In the genomic region with DNA sequence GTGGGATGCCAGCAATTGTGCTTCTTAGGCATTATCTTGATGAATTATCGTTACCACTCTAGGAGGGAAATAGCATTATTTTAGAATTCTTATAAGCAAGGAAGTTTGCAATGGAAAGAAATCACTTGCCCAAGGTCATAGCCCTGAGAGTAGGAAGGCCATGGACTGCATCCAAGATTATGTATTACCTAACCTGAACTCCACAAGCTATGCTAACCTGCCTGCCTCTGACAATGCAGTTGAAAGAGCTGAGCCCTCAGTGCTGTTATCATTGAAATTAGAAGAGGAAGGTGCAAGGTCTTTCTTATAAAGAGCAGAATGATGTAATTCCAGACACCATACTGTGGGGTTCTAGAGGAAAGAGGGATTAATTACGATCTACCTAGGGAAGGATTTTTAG, we compare ENCODE assay signal across 28 mouse cellular contexts.
DNase-seq lines count a peak whose midpoint lies in the region; ATAC-seq and TF ChIP-seq lines count a peak whose summit lies in the region.
"Had no signal": no experiment of that assay in that cellular context is flagged by ENCODE, and none has a peak within 500 bp of the region (broad histone marks: within the 10 kb centered on the region; RNA-seq: fewer than 3 reads in every experiment).

No protein-coding gene starts in this region.

- H3K36me3 ChIP-seq in kidney, adult 2 months (ENCODE audit: control insufficient read depth, insufficient read depth, low read length): no peaks in the 10 kb centered on the region
- no peaks in the 10 kb centered on the region for H3K36me3 ChIP-seq in liver, embryonic 15.5 days (replicated peaks)
- H3K36me3 ChIP-seq: embryonic facial prominence, embryonic 13.5 days; forebrain, embryonic 12.5 days; heart, embryonic 13.5 days; limb, embryonic 12.5 days; midbrain, embryonic 10.5 days; neural tube, embryonic 13.5 days had no signal

- TF ChIP-seq POLR2A in kidney, adult 2 months (IDR thresholded peaks at IDR 0.05; ENCODE audit: low read depth, low read length): no peak

- H3K9me3 ChIP-seq in liver, embryonic 15.5 days (replicated peaks): no peaks in the 10 kb centered on the region
- H3K9me3 ChIP-seq: embryonic facial prominence, embryonic 13.5 days; forebrain, embryonic 12.5 days; midbrain, embryonic 10.5 days; neural tube, embryonic 13.5 days had no signal

- 41% methylated on average over 2 of the region's 2 CpGs for WGBS in kidney, adult 2 months
- 67% methylated on average over 2 of the region's 2 CpGs for WGBS in liver, embryonic 15.5 days (ENCODE audit: insufficient replicate concordance)

- TF ChIP-seq CTCF in kidney, adult 2 months (conservative IDR thresholded peaks at IDR 0.05; ENCODE audit: insufficient read depth, insufficient read length, low read depth, low read length): no peak

- H3K4me1 ChIP-seq in kidney, adult 2 months (ENCODE audit: control insufficient read depth, insufficient read depth, low read length): peaks cover 25% of the 10 kb centered on the region
- peaks cover 8% of the 10 kb centered on the region; the same call in 1 of the 2 replicates for H3K4me1 ChIP-seq in liver, embryonic 15.5 days (replicated peaks)

- no peak overlapping the region for H3K4me3 ChIP-seq in kidney, adult 2 months (ENCODE audit: insufficient read depth, low read depth, low read length)
- no peak overlapping the region for H3K4me3 ChIP-seq in liver, embryonic 15.5 days (replicated peaks)
- H3K4me3 ChIP-seq: embryonic facial prominence, embryonic 13.5 days; erythroblast, embryonic 14.5 days; forebrain, embryonic 12.5 days; heart, adult 2 months; heart, embryonic 13.5 days; layer of hippocampus, adult 2 months; limb, embryonic 12.5 days; midbrain, embryonic 10.5 days; myocyte; neural tube, embryonic 13.5 days had no signal

- H3K4me2 ChIP-seq in liver, embryonic 15.5 days: no peak overlapping the region
- H3K4me2 ChIP-seq: embryonic facial prominence, embryonic 13.5 days; forebrain, embryonic 12.5 days; heart, embryonic 13.5 days; limb, embryonic 12.5 days; neural tube, embryonic 13.5 days had no signal

- H3K9ac ChIP-seq in liver, embryonic 15.5 days: no peak overlapping the region
- H3K9ac ChIP-seq: embryonic facial prominence, embryonic 13.5 days; forebrain, embryonic 12.5 days; heart, embryonic 13.5 days; limb, embryonic 12.5 days; neural tube, embryonic 13.5 days had no signal

- peak overlapping the region; percentile 92 for H3K27ac ChIP-seq in kidney, adult 2 months (ENCODE audit: insufficient read depth, low read depth, low read length)
- H3K27ac ChIP-seq in liver, embryonic 15.5 days (replicated peaks): no peak overlapping the region
- H3K27ac ChIP-seq: embryonic facial prominence, embryonic 13.5 days; forebrain, embryonic 12.5 days; heart, adult 2 months; heart, embryonic 13.5 days; hindbrain, postnatal 0 days; layer of hippocampus, adult 2 months; limb, embryonic 12.5 days; midbrain, embryonic 10.5 days; neural tube, embryonic 13.5 days had no signal

- DNase-seq in adrenal gland, adult (ENCODE audit: inconsistent age in 2 of 2, low spot score in 1 of 2): peak; percentile 66 to 94
- no peak for DNase-seq in adrenal gland, postnatal 25 days
- DNase-seq in kidney, adult 2 months: peak; percentile 89
- DNase-seq in kidney, adult 18-20 months: no peak
- no peak for DNase-seq in liver
- DNase-seq in testis, postnatal 10 days (ENCODE audit: low spot score): no peak
- DNase-seq: cerebellum, adult 18-20 months; cerebellum, postnatal 36 days; embryo, embryonic 11 days; gastrocnemius, postnatal 36 days; heart, adult 2 months; heart, postnatal 14 days; lung, adult 18-20 months; lung, postnatal 10 days; thymus, postnatal 25 days had no signal

- H3K27me3 ChIP-seq in kidney, adult 2 months (replicated peaks; ENCODE audit: control insufficient read depth, insufficient read depth, low read length): no peaks in the 10 kb centered on the region
- H3K27me3 ChIP-seq in liver, embryonic 15.5 days: no peaks in the 10 kb centered on the region
- H3K27me3 ChIP-seq: embryonic facial prominence, embryonic 13.5 days; forebrain, embryonic 12.5 days; heart, embryonic 13.5 days; limb, embryonic 12.5 days had no signal

- 0 out of 2 replicates have a peak, but pooled peaks have one; percentile 44 for ATAC-seq in liver, embryonic 15.5 days (ENCODE audit: insufficient read depth)
- ATAC-seq: hindbrain, postnatal 0 days; intestine, embryonic 16.5 days; midbrain, embryonic 16.5 days had no signal

Comparison
In these comparisons a context has a peak if more than half of its experiments do, and no peak if none do; other contexts are left out.
1. DNase-seq: peak in adrenal gland, adult (2 of 2) and kidney, adult 2 months (single experiment); none in adrenal gland, postnatal 25 days (single experiment), kidney, adult 18-20 months (single experiment), liver (single experiment) and testis, postnatal 10 days (single experiment).